Mouse (Mus musculus) neural tube, embryonic 13.5 days (tissue): Measurements from ENCODE around the gene Lysmd4. TPM values are rescaled to one million over a fixed set of nuclear protein-coding genes. Genes with fewer than 3 reads are reported as not detected.
A peak's percentile ranks its signal among the peaks of the same experiment; 100 is the strongest.

Source experiments
- ATAC-seq: fragments of 200-750 bp; cut with Nextera tagmentation; 2 replicates; pipeline ENCODE4 v1.8.0; 2017; ENCODE audit warnings: low read depth, mild to moderate bottlenecking, moderate TSS enrichment, moderate library complexity
- H3K27ac ChIP-seq: fragments of 300-500 bp; sonication (generic); replicated peaks from 2 replicates; pipeline ENCODE4 v1.5.1; 2015; ENCODE audit warnings: moderate library complexity, mild to moderate bottlenecking, inconsistent platforms
- H3K27me3 ChIP-seq: fragments of 300-500 bp; sonication (generic); 2 replicates; pipeline ENCODE4 v1.6.1; 2015; ENCODE audit warnings: mild to moderate bottlenecking, inconsistent platforms
- H3K36me3 ChIP-seq: fragments of 300-500 bp; sonication (generic); 2 replicates; pipeline ENCODE4 v1.6.1; 2015; ENCODE audit warnings: mild to moderate bottlenecking, inconsistent platforms
- H3K4me1 ChIP-seq: fragments of 300-500 bp; sonication (generic); replicated peaks from 2 replicates; pipeline ENCODE4 v1.6.1; 2015; ENCODE audit warnings: inconsistent platforms
- H3K4me2 ChIP-seq: fragments of 300-500 bp; sonication (generic); 2 replicates; pipeline ENCODE4 v1.6.1; 2015; ENCODE audit warnings: inconsistent platforms, mild to moderate bottlenecking, moderate library complexity
- H3K4me3 ChIP-seq: fragments of 300-500 bp; sonication (generic); 2 replicates; pipeline ENCODE4 v1.5.1; 2015; ENCODE audit warnings: mild to moderate bottlenecking, inconsistent platforms
- H3K9ac ChIP-seq: fragments of 300-500 bp; sonication (generic); 2 replicates; pipeline ENCODE4 v1.6.1; 2015; ENCODE audit warnings: moderate library complexity, mild to moderate bottlenecking, inconsistent platforms
- H3K9me3 ChIP-seq: fragments of 300-500 bp; sonication (generic); 2 replicates; pipeline ENCODE4 v1.6.1; 2016; ENCODE audit warnings: inconsistent platforms
- WGBS: fragments of 180-500 bp; shearing (Covaris S2); methylation state at CpG from one replicate; pipeline ENCODE4 v1.1.7; 2015; 5-methylcytosine and 5-hydroxymethylcytosine counted together
- polyA plus RNA-seq: library from polyadenylated mRNA; unstranded; fragments of >200 nt; fragmentation: Nextera tagmentation; extraction: Ambion mirVana; gene quantifications from 2 replicates; pipeline ENCODE4 v1.2.1, GENCODE M21; 2015

Lysmd4 gene
- polyA plus RNA-seq, 1 experiment from 2014 or later, result 32.7 TPM

DNA sequence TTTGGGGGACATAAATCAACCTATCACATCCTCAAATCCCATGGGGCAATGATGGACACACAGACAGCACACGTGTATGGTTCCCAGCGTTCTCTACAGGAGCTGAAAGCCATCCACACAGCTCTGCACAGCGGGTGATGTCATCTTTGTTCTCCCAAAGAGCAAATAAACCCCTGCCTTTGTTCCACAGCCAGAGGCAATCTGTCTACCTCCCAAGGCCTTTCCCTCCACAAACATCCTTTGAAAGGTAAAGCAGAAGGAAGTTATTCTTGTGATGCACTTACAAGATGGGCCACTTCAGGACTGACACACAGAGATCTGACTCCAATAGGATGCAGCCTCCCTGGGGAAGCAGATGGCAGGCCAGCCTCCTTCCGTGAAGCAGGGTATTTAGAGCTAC, 10.4 kb upstream of the Lysmd4 start:
- Histone ChIP-seq H3K4me2 (no peak overlapping the region), H3K9me3 (no peaks in the 10 kb centered on the region), H3K27me3 (no peaks in the 10 kb centered on the region), H3K9ac (no peak overlapping the region), H3K27ac (no peak overlapping the region), H3K4me1 (no peaks in the 10 kb centered on the region), H3K4me3 (no peak overlapping the region), H3K36me3 (no peaks in the 10 kb centered on the region)
- ATAC-seq, result no peak
- WGBS, result 14% methylated on average over 4 of the region's 4 CpGs

DNA sequence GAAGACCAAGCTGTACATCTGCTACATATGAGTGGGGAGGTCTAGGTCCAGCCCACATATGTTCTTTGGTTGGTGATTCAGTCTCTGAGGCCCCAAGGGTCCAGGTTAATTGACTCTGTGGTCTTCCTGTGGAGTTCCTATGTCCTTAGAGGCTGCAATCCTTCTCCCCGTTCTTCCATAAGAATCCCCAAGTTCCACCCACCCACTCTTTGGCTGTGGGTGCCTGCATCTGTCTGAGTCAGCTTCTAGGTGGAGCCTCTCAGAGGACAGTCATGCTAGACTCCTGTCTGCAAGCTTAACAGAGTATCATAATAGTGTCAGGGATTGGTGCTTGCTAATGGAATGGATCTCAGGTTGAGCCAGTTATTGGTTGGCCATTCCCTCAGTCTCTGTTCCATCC, 8.8 kb upstream of the Lysmd4 start:
- WGBS, result 77% methylated on average over 1 of the region's 1 CpGs

DNA sequence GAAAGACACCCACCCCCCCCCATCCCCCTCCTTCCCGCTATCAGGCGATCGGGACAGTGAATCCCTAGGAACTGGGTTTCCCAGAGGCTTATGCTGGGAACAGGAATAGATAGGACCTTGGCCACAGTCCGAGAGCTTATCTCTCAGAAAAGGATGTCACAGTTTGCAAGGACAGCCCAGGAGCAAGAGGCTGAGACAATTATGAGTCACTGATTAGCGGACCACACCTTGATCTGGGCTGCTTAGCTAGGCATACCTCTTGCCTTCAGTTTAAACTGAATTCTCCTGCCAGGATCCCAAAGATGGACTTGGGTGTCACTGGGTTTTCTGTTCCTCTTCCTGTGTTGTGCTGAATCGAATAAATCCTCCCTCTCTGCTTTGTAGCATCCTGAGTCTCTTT, 6.0 kb upstream of the Lysmd4 start:
- H3K4me1 ChIP-seq, result no peaks in the 10 kb centered on the region
- no peaks in the 10 kb centered on the region for H3K27me3 ChIP-seq
- H3K4me2 ChIP-seq, result no peak overlapping the region
- no peak for ATAC-seq
- H3K9me3 ChIP-seq, result no peaks in the 10 kb centered on the region
- no peak overlapping the region for H3K27ac ChIP-seq
- H3K9ac ChIP-seq, result no peak overlapping the region
- H3K4me3 ChIP-seq, result no peak overlapping the region
- no peaks in the 10 kb centered on the region for H3K36me3 ChIP-seq
- WGBS, result 86% methylated on average over 6 of the region's 6 CpGs

More for the DNA sequence above, 8.8 kb upstream of the Lysmd4 start:
- Histone ChIP-seq H3K9ac (no peak overlapping the region), H3K9me3 (no peaks in the 10 kb centered on the region), H3K4me3 (no peak overlapping the region), H3K36me3 (no peaks in the 10 kb centered on the region), H3K27me3 (no peaks in the 10 kb centered on the region), H3K27ac (no peak overlapping the region), H3K4me1 (no peaks in the 10 kb centered on the region), H3K4me2 (no peak overlapping the region)
- ATAC-seq, result no peak

DNA sequence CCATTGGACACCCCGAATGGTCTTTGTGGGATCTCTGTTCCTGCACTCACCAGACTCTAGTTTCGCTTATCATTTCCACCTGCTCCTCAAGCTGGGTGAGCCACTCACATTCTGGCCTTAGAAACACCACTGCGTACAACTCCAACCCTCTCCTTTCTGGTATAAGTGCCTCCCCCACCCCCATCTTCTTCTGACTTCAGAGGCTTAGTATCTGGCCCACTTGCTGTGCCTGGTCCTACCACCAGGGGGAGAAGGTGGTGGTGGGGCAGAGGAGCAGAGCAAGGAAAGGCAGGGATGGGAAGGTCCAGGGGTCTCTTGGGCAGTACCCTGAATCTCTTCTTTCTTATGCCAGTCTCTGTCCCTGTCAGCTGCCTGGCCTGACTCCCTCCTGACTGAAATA, 5.3 kb upstream of the Lysmd4 start:
- WGBS, result 81% methylated on average over 3 of the region's 3 CpGs
- peaks cover 4% of the 10 kb centered on the region for H3K4me1 ChIP-seq
- no peak overlapping the region for H3K9ac ChIP-seq
- H3K27ac ChIP-seq, result no peak overlapping the region
- no peak overlapping the region for H3K4me2 ChIP-seq
- H3K9me3 ChIP-seq, result no peaks in the 10 kb centered on the region
- H3K36me3 ChIP-seq, result no peaks in the 10 kb centered on the region
- no peak overlapping the region for H3K4me3 ChIP-seq
- ATAC-seq, result no peak
- H3K27me3 ChIP-seq, result no peaks in the 10 kb centered on the region

DNA sequence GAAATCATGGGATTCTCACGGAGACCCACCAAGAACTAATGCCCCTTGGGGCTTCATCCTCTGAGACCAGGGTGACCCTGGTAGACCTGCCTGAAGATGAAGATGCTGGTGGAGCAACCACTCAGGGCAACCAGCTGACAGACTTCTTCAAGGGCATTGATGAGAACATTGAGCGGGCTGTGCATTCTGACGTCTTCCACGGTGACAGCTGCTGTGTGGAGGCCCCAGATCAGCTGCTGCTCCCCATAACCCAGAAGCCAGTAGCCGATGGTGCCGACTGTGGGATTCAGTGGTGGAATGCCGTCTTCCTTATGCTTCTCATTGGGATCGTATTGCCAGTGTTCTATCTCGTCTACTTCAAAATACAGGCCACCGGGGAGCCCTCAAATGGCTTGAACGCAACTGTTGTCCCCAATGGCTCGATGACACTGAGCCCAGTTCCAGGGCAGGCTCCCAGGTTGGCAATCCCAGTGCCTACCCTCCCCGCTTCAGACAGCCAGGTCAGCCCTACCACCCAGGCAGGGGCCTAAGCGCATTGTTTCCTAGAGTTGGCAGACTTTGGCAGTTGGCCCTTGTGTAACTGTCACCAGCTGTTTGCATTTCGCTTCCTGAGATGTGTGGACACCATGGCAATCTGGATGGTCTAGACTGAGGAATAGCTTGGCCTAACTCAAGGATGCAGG, 3.7 kb downstream of the Lysmd4 start:
- Histone ChIP-seq H3K27ac (no peak overlapping the region), H3K27me3 (no peaks in the 10 kb centered on the region), H3K9me3 (no peaks in the 10 kb centered on the region), H3K4me1 (peaks cover 26% of the 10 kb centered on the region), H3K36me3 (peaks cover 33% of the 10 kb centered on the region), H3K9ac (no peak overlapping the region), H3K4me3 (no peak overlapping the region), H3K4me2 (no peak overlapping the region)
- 92% methylated on average over 15 of the region's 15 CpGs for WGBS
- no peak for ATAC-seq

DNA sequence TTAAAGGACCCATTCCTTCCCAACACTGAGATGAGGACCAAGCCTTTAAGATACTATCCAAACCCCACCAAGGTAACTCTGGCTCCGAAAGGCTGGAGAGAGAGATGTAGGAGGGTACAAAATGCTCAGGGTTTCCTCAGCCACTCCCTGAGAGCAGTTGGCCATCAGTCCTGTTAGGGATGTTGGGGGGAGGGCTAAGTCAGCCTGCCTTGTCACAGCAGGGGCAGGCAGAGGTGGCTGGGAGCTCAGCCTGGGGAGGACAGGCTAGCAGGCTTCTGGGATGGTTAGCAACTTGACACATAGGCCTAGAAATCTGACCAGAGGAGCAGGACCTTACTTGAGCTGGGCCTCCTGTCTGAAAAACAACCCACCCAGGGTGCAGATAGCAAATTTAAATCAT, 5.2 kb downstream of the Lysmd4 start:
- H3K27ac ChIP-seq, result no peak overlapping the region
- peaks cover 21% of the 10 kb centered on the region for H3K4me1 ChIP-seq
- no peak overlapping the region for H3K9ac ChIP-seq
- no peak overlapping the region for H3K4me3 ChIP-seq
- no peak overlapping the region for H3K4me2 ChIP-seq
- no peaks in the 10 kb centered on the region for H3K27me3 ChIP-seq
- no peak for ATAC-seq
- no peaks in the 10 kb centered on the region for H3K9me3 ChIP-seq
- 91% methylated on average over 1 of the region's 1 CpGs for WGBS
- peaks cover 42% of the 10 kb centered on the region for H3K36me3 ChIP-seq

DNA sequence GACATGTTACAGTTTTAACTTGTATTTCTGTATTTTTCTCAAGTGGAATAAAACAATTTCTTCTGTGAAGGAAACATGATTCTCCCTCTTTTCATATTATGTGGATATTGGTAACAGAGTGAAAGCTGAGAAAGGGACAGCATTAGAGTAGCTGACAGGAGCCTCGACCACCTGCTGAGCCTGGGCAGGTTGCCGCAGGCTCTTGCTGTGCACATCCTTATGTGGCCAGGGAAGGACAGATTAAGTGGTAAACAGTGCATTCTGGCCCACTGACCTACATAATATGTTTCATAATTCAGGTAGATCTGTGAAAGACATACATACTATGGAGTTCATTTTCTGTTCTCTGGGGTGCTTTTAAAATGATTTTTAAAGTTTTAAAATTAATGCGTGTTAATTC, 6.0 kb downstream of the Lysmd4 start:
- Histone ChIP-seq H3K36me3 (peaks cover 43% of the 10 kb centered on the region), H3K27me3 (no peaks in the 10 kb centered on the region), H3K4me3 (no peak overlapping the region), H3K9ac (no peak overlapping the region), H3K4me2 (no peak overlapping the region), H3K9me3 (no peaks in the 10 kb centered on the region), H3K4me1 (peaks cover 15% of the 10 kb centered on the region), H3K27ac (no peak overlapping the region)
- ATAC-seq, result no peak
- 77% methylated on average over 3 of the region's 3 CpGs for WGBS

DNA sequence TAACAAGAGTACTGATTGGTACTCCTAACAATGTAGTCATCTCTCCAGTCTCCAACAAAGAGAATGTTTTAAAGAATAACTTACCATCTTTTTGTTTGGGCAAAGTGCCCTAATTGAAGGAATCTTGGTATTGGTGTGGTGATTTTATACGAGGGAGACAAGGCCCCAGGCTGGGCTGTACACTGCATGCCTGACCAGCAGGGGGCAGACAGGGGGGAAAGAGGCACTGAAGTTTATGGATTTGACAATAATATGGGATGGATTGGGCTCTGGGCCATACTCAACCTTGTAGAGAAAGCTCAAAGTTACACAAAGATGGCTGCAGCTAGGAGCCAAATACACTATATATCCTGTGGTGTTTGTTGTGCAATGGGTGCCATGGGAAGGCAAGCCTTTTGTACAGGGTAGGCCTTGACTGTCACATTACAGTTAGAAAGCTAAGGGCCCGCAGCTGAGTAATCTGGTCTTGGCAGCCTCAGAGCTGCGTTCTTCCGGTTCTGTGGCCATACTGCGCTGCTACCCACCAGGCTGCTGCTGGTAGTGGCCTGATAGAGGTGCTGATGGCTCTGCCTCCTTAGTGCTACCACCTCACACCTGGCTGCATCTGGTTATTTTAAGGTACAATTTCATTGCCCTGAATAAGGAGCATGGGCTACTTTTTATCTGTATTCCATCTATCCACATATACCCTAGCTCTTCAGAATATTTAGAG, 6.7 kb downstream of the Lysmd4 start:
- Histone ChIP-seq H3K4me3 (no peak overlapping the region), H3K9me3 (no peaks in the 10 kb centered on the region), H3K4me1 (peaks cover 8% of the 10 kb centered on the region), H3K9ac (no peak overlapping the region), H3K4me2 (no peak overlapping the region), H3K36me3 (peaks cover 43% of the 10 kb centered on the region), H3K27me3 (no peaks in the 10 kb centered on the region), H3K27ac (no peak overlapping the region)
- WGBS, result 82% methylated on average over 5 of the region's 5 CpGs
- ATAC-seq, result peak; percentile 44; the same call in 1 of the 2 replicates

DNA sequence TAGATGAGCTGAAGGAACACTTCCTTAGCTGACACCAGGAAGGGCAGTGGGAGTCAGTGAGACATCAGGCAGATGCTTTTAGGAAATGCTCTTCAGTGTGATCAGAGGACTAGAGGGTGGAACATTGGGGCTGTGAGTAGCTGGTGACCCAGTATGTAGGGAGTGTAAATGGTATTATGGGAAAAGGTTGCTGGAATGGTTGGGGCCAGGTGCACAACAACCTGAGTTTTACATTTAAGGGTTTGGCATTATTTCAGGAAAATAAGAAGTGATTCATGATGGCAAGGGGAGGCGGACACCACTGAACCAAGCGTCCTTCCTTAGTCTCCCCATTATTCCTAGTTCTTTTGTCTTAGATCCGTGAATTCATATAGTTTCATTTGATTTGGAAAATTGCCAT, 7.4 kb downstream of the Lysmd4 start:
- Histone ChIP-seq H3K27me3 (no peaks in the 10 kb centered on the region), H3K9me3 (no peaks in the 10 kb centered on the region), H3K4me1 (0 out of 2 replicates have a peak, but pooled peaks cover 5% of the 10 kb centered on the region), H3K9ac (no peak overlapping the region), H3K27ac (no peak overlapping the region), H3K4me2 (no peak overlapping the region), H3K4me3 (no peak overlapping the region), H3K36me3 (peaks cover 49% of the 10 kb centered on the region)
- WGBS, result 88% methylated on average over 3 of the region's 3 CpGs
- ATAC-seq, result no peak

DNA sequence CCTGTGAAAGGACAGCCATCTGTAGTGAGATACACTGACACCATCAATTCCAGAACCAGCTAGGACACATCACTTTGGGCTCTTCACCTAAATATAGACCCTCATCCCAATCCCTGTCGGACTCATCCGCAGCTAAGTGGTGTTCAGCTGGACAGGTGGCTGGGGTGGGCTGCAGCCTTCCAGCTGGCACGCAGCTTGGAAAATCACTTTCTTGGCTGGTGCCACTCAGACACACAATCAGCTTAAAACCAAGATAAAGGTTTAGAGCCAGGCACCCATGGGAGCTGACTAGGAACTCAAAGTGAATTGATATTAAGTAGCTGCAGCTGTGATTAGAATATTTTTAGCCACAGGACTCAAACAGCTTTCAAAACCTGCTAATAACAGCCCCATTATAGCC, 7.9 kb downstream of the Lysmd4 start:
- no peak overlapping the region for H3K4me2 ChIP-seq
- peaks cover 50% of the 10 kb centered on the region for H3K36me3 ChIP-seq

DNA sequence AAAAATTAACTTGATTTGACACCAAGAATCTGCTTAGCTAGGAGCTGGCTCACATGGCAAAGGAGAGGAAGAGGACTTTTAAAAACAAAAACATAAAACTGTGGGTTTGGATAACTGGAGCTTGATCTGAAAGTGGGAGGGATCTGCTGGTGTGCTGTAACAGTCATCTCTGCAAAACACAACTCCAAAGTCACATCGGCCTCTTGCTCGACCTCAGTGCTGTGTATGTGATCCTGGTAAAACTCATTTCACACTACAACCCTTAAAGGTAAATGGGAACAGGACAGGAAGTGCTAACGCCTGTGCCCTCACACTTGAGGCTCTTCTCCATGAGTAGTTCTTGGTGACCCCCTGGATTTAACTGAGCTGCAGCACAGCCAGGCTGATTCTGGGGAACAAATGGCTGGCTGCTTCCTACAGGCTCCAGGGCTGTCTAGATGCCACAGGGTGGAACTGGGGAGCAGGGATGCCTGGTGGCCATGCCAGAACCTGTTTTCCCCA, 8.3 kb downstream of the Lysmd4 start:
- Histone ChIP-seq H3K27ac (no peak overlapping the region; the same call in 1 of the 2 replicates), H3K4me1 (0 out of 2 replicates have a peak, but pooled peaks cover 5% of the 10 kb centered on the region), H3K4me3 (no peak overlapping the region), H3K9ac (no peak overlapping the region), H3K27me3 (no peaks in the 10 kb centered on the region), H3K4me2 (no peak overlapping the region), H3K36me3 (peaks cover 50% of the 10 kb centered on the region), H3K9me3 (no peaks in the 10 kb centered on the region)
- WGBS, result 88% methylated on average over 3 of the region's 3 CpGs
- no peak for ATAC-seq

More for the DNA sequence above, 7.9 kb downstream of the Lysmd4 start:
- H3K27ac ChIP-seq, result no peak overlapping the region; the same call in 1 of the 2 replicates
- H3K4me1 ChIP-seq, result 0 out of 2 replicates have a peak, but pooled peaks cover 5% of the 10 kb centered on the region
- no peak for ATAC-seq
- H3K4me3 ChIP-seq, result no peak overlapping the region
- no peak overlapping the region for H3K9ac ChIP-seq
- no peaks in the 10 kb centered on the region for H3K27me3 ChIP-seq
- H3K9me3 ChIP-seq, result no peaks in the 10 kb centered on the region
- 76% methylated on average over 3 of the region's 3 CpGs for WGBS

DNA sequence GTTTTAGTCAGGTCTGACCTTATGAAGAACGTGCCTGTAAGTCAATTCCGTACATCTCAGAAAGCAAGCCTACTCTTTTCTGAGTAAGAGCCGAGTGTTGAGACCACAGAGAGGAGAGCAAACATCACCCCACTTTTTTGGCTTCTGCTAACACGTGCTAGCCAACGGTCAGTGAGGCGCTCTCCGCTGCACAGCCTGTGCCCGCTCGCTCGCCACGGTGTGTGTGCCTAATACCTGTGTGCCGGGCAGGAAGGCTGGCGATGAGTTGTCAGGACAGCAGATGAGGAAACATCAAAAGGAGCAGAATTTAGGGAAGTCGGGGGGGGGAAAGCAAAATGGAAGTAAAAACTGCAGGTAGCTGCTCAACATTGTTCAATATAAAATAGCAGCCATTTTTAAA, 10.2 kb downstream of the Lysmd4 start:
- WGBS, result 94% methylated on average over 14 of the region's 14 CpGs
- Histone ChIP-seq H3K27me3 (no peaks in the 10 kb centered on the region), H3K36me3 (peaks cover 48% of the 10 kb centered on the region), H3K4me2 (no peak overlapping the region), H3K27ac (no peak overlapping the region), H3K9ac (no peak overlapping the region), H3K4me1 (0 out of 2 replicates have a peak, but pooled peaks cover 5% of the 10 kb centered on the region), H3K9me3 (no peaks in the 10 kb centered on the region), H3K4me3 (no peak overlapping the region)
- no peak for ATAC-seq
